ENCODE assay signal across 12 mouse cellular contexts in the genomic region with DNA sequence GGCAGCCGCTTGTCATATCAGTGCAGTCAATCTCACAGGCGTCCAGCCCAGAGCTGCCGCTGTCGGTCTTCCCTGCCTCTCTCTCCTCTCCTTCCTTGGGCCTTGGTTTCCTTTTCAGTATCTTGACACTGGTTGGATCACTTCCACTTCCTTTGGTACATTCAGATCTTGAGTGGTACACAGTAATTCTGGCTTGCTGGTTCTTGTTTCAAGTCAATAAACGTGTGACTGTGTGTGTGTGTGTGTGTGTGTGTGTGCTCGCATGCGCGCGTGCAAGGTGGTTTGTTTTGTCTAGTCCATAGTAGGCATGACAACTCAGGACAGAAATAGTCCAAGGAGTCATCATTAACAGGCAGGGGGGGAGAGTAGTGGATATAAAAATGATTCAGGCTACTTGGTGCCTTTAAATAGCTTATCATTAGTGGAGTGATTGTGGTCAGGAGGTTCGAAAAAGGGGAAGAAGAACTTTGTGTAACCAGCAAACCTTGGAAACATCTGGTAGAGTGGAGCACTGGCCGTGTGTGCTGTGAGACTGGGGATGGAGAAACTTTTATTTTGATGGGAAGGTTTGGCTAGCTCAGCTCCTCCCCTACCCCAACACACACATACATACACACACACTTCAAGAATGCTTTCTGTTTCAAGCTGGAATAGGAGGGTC.
DNase-seq lines count a peak whose midpoint lies in the region; ATAC-seq and TF ChIP-seq lines count a peak whose summit lies in the region.
"Had no signal": no experiment of that assay in that cellular context is flagged by ENCODE, and none has a peak within 500 bp of the region (broad histone marks: within the 10 kb centered on the region; RNA-seq: fewer than 3 reads in every experiment).

No protein-coding gene starts in this region.

- H3K4me2 ChIP-seq in CH12.LX (ENCODE audit: insufficient read depth, low read depth, poor library complexity, severe bottlenecking), result peak overlapping the region; percentile 16; the same call in 1 of the 2 replicates
- H3K4me2 ChIP-seq in heart, embryonic 15.5 days, result no peak overlapping the region
- H3K4me2 ChIP-seq in forebrain, embryonic 15.5 days (replicated peaks), result no peak overlapping the region
- H3K4me2 ChIP-seq: limb, embryonic 12.5 days; neural tube, embryonic 13.5 days had no signal

- H3K79me2 ChIP-seq in CH12.LX (replicated peaks; ENCODE audit: control insufficient read depth, extremely low read depth, insufficient read depth, poor library complexity, severe bottlenecking) (no peaks in the 10 kb centered on the region), macrophage (ENCODE audit: inconsistent target) (no peaks in the 10 kb centered on the region)

- no peak for TF ChIP-seq POLR2A in CH12.LX (IDR thresholded peaks at IDR 0.05; ENCODE audit: low read depth, low read length)

- peak; percentile 34 for TF ChIP-seq EP300 in CH12.LX (IDR thresholded peaks at IDR 0.05; ENCODE audit: low read length)

- H3K27ac ChIP-seq in CH12.LX (ENCODE audit: insufficient read depth, low read depth), result no peak overlapping the region
- peak overlapping the region; percentile 46 for H3K27ac ChIP-seq in heart, embryonic 15.5 days
- peak overlapping the region; percentile 15; the same call in 1 of the 2 replicates for H3K27ac ChIP-seq in macrophage
- H3K27ac ChIP-seq in forebrain, embryonic 15.5 days (replicated peaks), result no peak overlapping the region
- H3K27ac ChIP-seq: limb, embryonic 12.5 days; neural tube, embryonic 13.5 days had no signal

- DNase-seq in heart, adult 18-20 months, result peak; percentile 71
- DNase-seq in heart, postnatal 25 days (ENCODE audit: low spot score), result no peak
- DNase-seq in CH12.LX (ENCODE audit: extremely low read depth), result peak; percentile 53
- no peak for DNase-seq in right cerebral cortex, postnatal 10 days (ENCODE audit: low spot score in 2 of 2)
- DNase-seq in kidney, postnatal 25 days, result no peak
- DNase-seq: cerebellum, adult 2 months had no signal

- H3K9ac ChIP-seq in CH12.LX (ENCODE audit: insufficient read depth, low read depth), result no peak overlapping the region
- H3K9ac ChIP-seq in heart, embryonic 15.5 days, result no peak overlapping the region
- no peak overlapping the region for H3K9ac ChIP-seq in forebrain, embryonic 15.5 days (replicated peaks)
- H3K9ac ChIP-seq: limb, embryonic 12.5 days; neural tube, embryonic 13.5 days had no signal

- H3K4me3 ChIP-seq in CH12.LX (replicated peaks in 1 of 3; ENCODE audit: low read depth in 2 of 3, low read length in 2 of 3, poor library complexity in 1 of 3) (no peak overlapping the region), macrophage (ENCODE audit: inconsistent target) (no peak overlapping the region)
- H3K4me3 ChIP-seq in heart, embryonic 15.5 days, result no peak overlapping the region
- no peak overlapping the region for H3K4me3 ChIP-seq in forebrain, embryonic 15.5 days
- H3K4me3 ChIP-seq: erythroblast, embryonic 14.5 days; limb, embryonic 12.5 days; neural tube, embryonic 13.5 days had no signal

- no peak; the same call in 1 of the 2 replicates for ATAC-seq in heart, embryonic 15.5 days (replicated peaks; ENCODE audit: insufficient number of reproducible peaks, insufficient read depth, low FRiP score, low read depth)
- ATAC-seq in forebrain, embryonic 15.5 days (replicated peaks), result no peak

- in situ Hi-C loops in CH12.LX (cut with MboI; ENCODE audit: low pct_ligation_motif_present, low pct_unique_long_range_greater_than_20kb, low sequenced_read_pairs), result no loop called here

- H3K27me3 ChIP-seq in CH12.LX (replicated peaks), result no peaks in the 10 kb centered on the region
- no peaks in the 10 kb centered on the region for H3K27me3 ChIP-seq in heart, embryonic 15.5 days
- H3K27me3 ChIP-seq in forebrain, embryonic 15.5 days, result no peaks in the 10 kb centered on the region
- H3K27me3 ChIP-seq: limb, embryonic 12.5 days; neural tube, embryonic 13.5 days had no signal

- intact Hi-C loops in heart, postnatal 25 days (cut with DNase I), result loop anchor here (5.0 kb wide), 3 partner anchors 42 to 166 kb away; no protein-coding TSS in a partner anchor

- TF ChIP-seq CTCF in CH12.LX (conservative IDR thresholded peaks at IDR 0.05 in 1 of 2, IDR thresholded peaks at IDR 0.05 in 1 of 2; ENCODE audit: low read depth in 2 of 2, low read length in 2 of 2), result no peak

- no peak for TF ChIP-seq RAD21 in CH12.LX (IDR thresholded peaks at IDR 0.05; ENCODE audit: low read depth, low read length)

- WGBS in heart, embryonic 15.5 days, result 29% methylated on average over 11 of the region's 11 CpGs
- WGBS in macrophage (ENCODE audit: missing documents), result 3% methylated on average over 11 of the region's 11 CpGs
- WGBS in forebrain, embryonic 15.5 days, result 86% methylated on average over 11 of the region's 11 CpGs

- H3K36me3 ChIP-seq in CH12.LX (replicated peaks in 1 of 2; ENCODE audit: control insufficient read depth in 1 of 2, insufficient read depth in 1 of 2, low read length in 1 of 2) (no peaks in the 10 kb centered on the region), macrophage (ENCODE audit: inconsistent target) (no peaks in the 10 kb centered on the region)
- no peaks in the 10 kb centered on the region for H3K36me3 ChIP-seq in heart, embryonic 15.5 days
- no peaks in the 10 kb centered on the region for H3K36me3 ChIP-seq in forebrain, embryonic 15.5 days
- H3K36me3 ChIP-seq: limb, embryonic 12.5 days; neural tube, embryonic 13.5 days had no signal

- H3K4me1 ChIP-seq in CH12.LX (ENCODE audit: control insufficient read depth in 1 of 2, insufficient read depth in 2 of 2), result peaks cover 0 to 24% of the 10 kb centered on the region in 2 experiments; a peak in 2 of 4 replicates
- peaks cover 21% of the 10 kb centered on the region for H3K4me1 ChIP-seq in heart, embryonic 15.5 days (replicated peaks)
- peaks cover 3% of the 10 kb centered on the region; the same call in 1 of the 2 replicates for H3K4me1 ChIP-seq in forebrain, embryonic 15.5 days

- no peaks in the 10 kb centered on the region for H3K9me3 ChIP-seq in CH12.LX (replicated peaks; ENCODE audit: low read length)
- H3K9me3 ChIP-seq in heart, embryonic 15.5 days (replicated peaks), result no peaks in the 10 kb centered on the region
- no peaks in the 10 kb centered on the region for H3K9me3 ChIP-seq in forebrain, embryonic 15.5 days
- H3K9me3 ChIP-seq: limb, embryonic 12.5 days; neural tube, embryonic 13.5 days had no signal

- dilution Hi-C loops in CH12.LX (cut with MboI; ENCODE audit: extremely low pct_ligation_motif_present, extremely low pct_unique_long_range_greater_than_20kb, low sequenced_read_pairs), result no loop called here

TF ChIP-seq in CH12.LX, 34 proteins besides CTCF, POLR2A, EP300 and RAD21:
- TF ChIP-seq JUN (IDR thresholded peaks at IDR 0.05; ENCODE audit: insufficient read depth, low read depth, low read length) (no peak), ZMIZ1 (IDR thresholded peaks at IDR 0.05; ENCODE audit: low read depth, low read length) (no peak), ZC3H11A (IDR thresholded peaks at IDR 0.05; ENCODE audit: low read depth, low read length) (no peak), UBTF (IDR thresholded peaks at IDR 0.05; ENCODE audit: low read depth, low read length) (no peak), GABPA (IDR thresholded peaks at IDR 0.05; ENCODE audit: insufficient replicate concordance, low read depth, low read length) (no peak), ZNF384 (IDR thresholded peaks at IDR 0.05; ENCODE audit: low read depth, low read length) (no peak), ELF1 (IDR thresholded peaks at IDR 0.05; ENCODE audit: low read depth, low read length) (no peak), E2F4 (IDR thresholded peaks at IDR 0.05; ENCODE audit: insufficient replicate concordance, low read depth, low read length) (no peak), MAX (IDR thresholded peaks at IDR 0.05; ENCODE audit: low read length) (no peak), ZKSCAN1 (IDR thresholded peaks at IDR 0.05; ENCODE audit: borderline replicate concordance, low read depth, low read length) (no peak), CHD2 (IDR thresholded peaks at IDR 0.05; ENCODE audit: low read length) (no peak), MEF2A (IDR thresholded peaks at IDR 0.05; ENCODE audit: borderline replicate concordance, low read depth, low read length) (0 out of 2 replicates have a peak, but pooled peaks have one; percentile 25), BHLHE40 (IDR thresholded peaks at IDR 0.05; ENCODE audit: low read depth, low read length) (peak; percentile 17; the same call in 1 of the 2 replicates), NELFE (IDR thresholded peaks at IDR 0.05; ENCODE audit: low read depth, low read length) (no peak), NRF1 (IDR thresholded peaks at IDR 0.05; ENCODE audit: low read depth, low read length) (no peak)

Comparison
In these comparisons a context has a peak if more than half of its experiments do, and no peak if none do; other contexts are left out.
1. DNase-seq: peak in heart, adult 18-20 months (2 of 2) and CH12.LX (single experiment); none in heart, postnatal 25 days (single experiment), right cerebral cortex, postnatal 10 days (0 of 2) and kidney, postnatal 25 days (0 of 2).
2. H3K27ac ChIP-seq: peak in heart, embryonic 15.5 days (single experiment) and macrophage (single experiment); none in CH12.LX (single experiment) and forebrain, embryonic 15.5 days (single experiment).